Mouse (Mus musculus): ENCODE measurements at regions not wholly inside any gene's neighbourhood (a gene's known extent, or its start where the extent isn't known, plus 50 kb on each side); places are given as distances from the start of the nearest gene placed in this dataset.

GRCm38 (mm10) chr1:168823184-168823583 is 391.1 kb upstream of the Pbx1 start:
- no peaks in the 10 kb centered on the region for H3K9me3 ChIP-seq (replicated peaks; ENCODE audit: control insufficient read depth, low read length, poor library complexity, severe bottlenecking)
- H3K27me3 ChIP-seq (ENCODE audit: control insufficient read depth, insufficient read depth, low read depth, low read length): no peaks in the 10 kb centered on the region
- no peaks in the 10 kb centered on the region for H3K4me1 ChIP-seq (ENCODE audit: control insufficient read depth, insufficient read depth, low read length)
- no peak overlapping the region for H3K27ac ChIP-seq (ENCODE audit: low read length)
- H3K4me3 ChIP-seq (ENCODE audit: low read depth, low read length): no peak overlapping the region
- no peaks in the 10 kb centered on the region for H3K36me3 ChIP-seq (ENCODE audit: control insufficient read depth, insufficient read depth, low read length)
- no peak for ATAC-seq
- no peak overlapping the region for H3K4me2 ChIP-seq (ENCODE audit: low read length)
- H3K9ac ChIP-seq (ENCODE audit: low read depth, low read length): no peak overlapping the region
- 85% methylated on average over 3 of the region's 3 CpGs for WGBS

DNA sequence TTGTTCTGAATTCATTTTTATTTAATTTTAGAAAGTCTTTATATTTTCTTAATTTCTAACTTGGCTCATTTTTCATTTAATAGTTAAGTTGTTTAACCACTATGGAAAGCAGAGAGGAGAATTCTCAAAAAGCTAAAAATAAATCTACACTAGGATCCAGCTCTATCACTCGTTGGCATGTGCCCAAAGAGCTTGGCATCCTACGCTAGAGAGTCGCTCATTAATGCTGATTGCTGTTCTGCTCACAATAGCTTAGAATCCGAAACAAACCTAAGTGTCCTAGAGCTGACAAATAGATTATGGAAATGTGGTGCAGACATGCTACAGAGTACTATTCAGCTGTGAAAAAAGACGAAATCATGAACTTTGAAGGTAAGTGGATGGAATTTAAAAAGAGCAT is 386.3 kb upstream of the Pbx1 start:
- H3K36me3 ChIP-seq (ENCODE audit: control insufficient read depth, insufficient read depth, low read length): no peaks in the 10 kb centered on the region
- no peak overlapping the region for H3K4me3 ChIP-seq (ENCODE audit: low read depth, low read length)
- no peak overlapping the region for H3K4me2 ChIP-seq (ENCODE audit: low read length)
- H3K27ac ChIP-seq (ENCODE audit: low read length): no peak overlapping the region
- no peaks in the 10 kb centered on the region for H3K9me3 ChIP-seq (replicated peaks; ENCODE audit: control insufficient read depth, low read length, poor library complexity, severe bottlenecking)
- H3K27me3 ChIP-seq (ENCODE audit: control insufficient read depth, insufficient read depth, low read depth, low read length): no peaks in the 10 kb centered on the region
- no peak overlapping the region for H3K9ac ChIP-seq (ENCODE audit: low read depth, low read length)
- ATAC-seq: no peak
- WGBS: 60% methylated on average over 5 of the region's 5 CpGs
- no peaks in the 10 kb centered on the region for H3K4me1 ChIP-seq (ENCODE audit: control insufficient read depth, insufficient read depth, low read length)

DNA sequence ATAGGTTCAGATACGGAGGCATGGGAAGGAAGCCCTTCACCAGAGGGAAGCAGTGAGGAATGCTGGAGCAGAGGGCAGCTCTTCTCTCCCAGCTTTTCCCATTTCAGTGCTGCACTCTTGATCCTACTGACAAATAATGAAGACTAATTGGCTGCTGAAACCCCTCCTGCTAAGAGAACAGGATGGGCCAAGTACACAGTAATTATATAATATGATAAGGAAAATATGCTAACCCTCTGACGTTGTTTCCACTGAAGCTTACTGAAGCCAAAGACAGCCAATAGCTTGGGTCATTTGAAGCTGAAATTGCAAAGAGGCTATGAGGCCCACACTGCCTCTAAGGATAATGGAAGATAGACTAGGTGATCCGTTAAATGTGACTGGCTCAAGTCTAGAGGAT is 375.0 kb upstream of the Pbx1 start:
- Histone ChIP-seq H3K4me1 (ENCODE audit: control insufficient read depth, insufficient read depth, low read length) (no peaks in the 10 kb centered on the region), H3K4me2 (ENCODE audit: low read length) (no peak overlapping the region), H3K27me3 (ENCODE audit: control insufficient read depth, insufficient read depth, low read depth, low read length) (no peaks in the 10 kb centered on the region), H3K9me3 (replicated peaks; ENCODE audit: control insufficient read depth, low read length, poor library complexity, severe bottlenecking) (no peaks in the 10 kb centered on the region), H3K36me3 (ENCODE audit: control insufficient read depth, insufficient read depth, low read length) (no peaks in the 10 kb centered on the region), H3K9ac (ENCODE audit: low read depth, low read length) (no peak overlapping the region), H3K4me3 (ENCODE audit: low read depth, low read length) (no peak overlapping the region), H3K27ac (ENCODE audit: low read length) (no peak overlapping the region)
- WGBS: 60% methylated on average over 3 of the region's 3 CpGs
- ATAC-seq: no peak

DNA sequence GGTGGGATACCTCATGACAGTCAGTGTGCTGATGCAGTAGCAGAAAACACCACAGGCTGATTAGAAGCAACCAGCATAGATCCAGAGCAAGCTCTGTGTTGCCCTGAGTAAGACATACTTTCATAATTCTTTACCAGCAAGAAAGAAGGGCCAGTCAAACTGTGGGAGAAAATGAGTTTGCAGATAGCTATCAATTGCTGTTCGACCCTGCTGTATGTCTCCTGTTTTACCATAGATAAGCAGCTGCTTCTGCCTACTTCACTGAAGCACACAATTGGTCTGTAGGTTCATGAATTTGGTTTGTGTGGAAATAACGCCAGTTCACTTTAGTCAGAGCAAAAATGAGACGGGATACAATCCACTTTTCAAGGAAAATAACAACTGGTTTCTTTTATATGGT is 373.4 kb upstream of the Pbx1 start:
- 63% methylated on average over 3 of the region's 3 CpGs for WGBS

DNA sequence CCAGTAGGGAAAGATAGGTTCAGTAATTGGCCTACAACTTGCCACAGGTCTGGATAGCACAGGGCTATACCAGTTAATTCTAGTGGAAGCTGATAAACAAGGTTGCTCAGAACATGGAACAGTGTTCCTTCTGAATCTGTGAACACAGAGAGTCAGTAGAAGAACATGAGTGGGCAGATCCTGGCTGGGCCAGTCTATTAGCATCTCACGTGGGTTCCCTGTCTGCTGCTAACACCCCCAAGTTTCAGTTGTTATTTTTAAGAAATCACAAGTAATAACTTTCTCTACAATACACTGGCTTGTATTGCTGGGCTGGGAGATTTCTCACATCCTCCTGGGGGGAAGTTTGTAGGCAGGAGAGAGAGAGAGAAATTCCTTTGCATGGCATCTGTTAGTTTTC is 369.0 kb upstream of the Pbx1 start:
- no peak for ATAC-seq
- no peak overlapping the region for H3K4me3 ChIP-seq (ENCODE audit: low read depth, low read length)
- no peak overlapping the region for H3K9ac ChIP-seq (ENCODE audit: low read depth, low read length)
- no peaks in the 10 kb centered on the region for H3K9me3 ChIP-seq (replicated peaks; ENCODE audit: control insufficient read depth, low read length, poor library complexity, severe bottlenecking)
- no peak overlapping the region for H3K27ac ChIP-seq (ENCODE audit: low read length)
- no peak overlapping the region for H3K4me2 ChIP-seq (ENCODE audit: low read length)
- H3K27me3 ChIP-seq (ENCODE audit: control insufficient read depth, insufficient read depth, low read depth, low read length): no peaks in the 10 kb centered on the region
- whole genome bisulfite sequencing: 73% methylated on average over 1 of the region's 1 CpGs
- H3K4me1 ChIP-seq (ENCODE audit: control insufficient read depth, insufficient read depth, low read length): no peaks in the 10 kb centered on the region
- no peaks in the 10 kb centered on the region for H3K36me3 ChIP-seq (ENCODE audit: control insufficient read depth, insufficient read depth, low read length)

More for the DNA sequence above, 373.4 kb upstream of the Pbx1 start:
- H3K36me3 ChIP-seq (ENCODE audit: control insufficient read depth, insufficient read depth, low read length): no peaks in the 10 kb centered on the region
- H3K4me1 ChIP-seq (ENCODE audit: control insufficient read depth, insufficient read depth, low read length): no peaks in the 10 kb centered on the region
- no peak for ATAC-seq
- no peaks in the 10 kb centered on the region for H3K27me3 ChIP-seq (ENCODE audit: control insufficient read depth, insufficient read depth, low read depth, low read length)
- no peak overlapping the region for H3K4me2 ChIP-seq (ENCODE audit: low read length)
- no peak overlapping the region for H3K4me3 ChIP-seq (ENCODE audit: low read depth, low read length)
- H3K9ac ChIP-seq (ENCODE audit: low read depth, low read length): no peak overlapping the region
- no peak overlapping the region for H3K27ac ChIP-seq (ENCODE audit: low read length)
- H3K9me3 ChIP-seq (replicated peaks; ENCODE audit: control insufficient read depth, low read length, poor library complexity, severe bottlenecking): no peaks in the 10 kb centered on the region

GRCm38 (mm10) chr1:168786731-168787130 is 354.7 kb upstream of the Pbx1 start:
- 44% methylated on average over 3 of the region's 3 CpGs for WGBS
- no peak overlapping the region for H3K9ac ChIP-seq (ENCODE audit: low read depth, low read length)
- no peak overlapping the region for H3K4me3 ChIP-seq (ENCODE audit: low read depth, low read length)
- no peaks in the 10 kb centered on the region for H3K9me3 ChIP-seq (replicated peaks; ENCODE audit: control insufficient read depth, low read length, poor library complexity, severe bottlenecking)
- no peaks in the 10 kb centered on the region for H3K36me3 ChIP-seq (ENCODE audit: control insufficient read depth, insufficient read depth, low read length)
- no peaks in the 10 kb centered on the region for H3K4me1 ChIP-seq (ENCODE audit: control insufficient read depth, insufficient read depth, low read length)
- no peaks in the 10 kb centered on the region for H3K27me3 ChIP-seq (ENCODE audit: control insufficient read depth, insufficient read depth, low read depth, low read length)
- no peak overlapping the region for H3K4me2 ChIP-seq (ENCODE audit: low read length)
- ATAC-seq: no peak
- no peak overlapping the region for H3K27ac ChIP-seq (ENCODE audit: low read length)

DNA sequence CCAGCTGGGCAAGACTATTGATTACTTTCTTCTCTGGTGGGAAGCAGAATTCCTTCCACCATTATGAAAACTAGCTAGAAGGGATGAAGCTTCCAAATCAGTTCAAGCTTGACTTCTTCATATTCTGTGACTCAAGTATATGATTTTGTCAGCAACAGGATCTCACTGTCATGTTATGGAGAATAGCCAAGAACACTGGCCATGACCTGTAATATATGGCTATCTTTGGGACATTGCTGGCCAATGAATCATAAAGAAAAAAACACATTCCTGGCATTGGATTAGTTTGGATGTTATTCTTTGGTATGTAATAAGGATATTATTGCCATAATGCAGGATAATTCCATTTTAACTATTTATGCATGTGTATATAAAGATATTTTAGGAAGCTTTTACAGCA is 351.8 kb upstream of the Pbx1 start:
- Histone ChIP-seq H3K9me3 (replicated peaks; ENCODE audit: control insufficient read depth, low read length, poor library complexity, severe bottlenecking) (no peaks in the 10 kb centered on the region), H3K9ac (ENCODE audit: low read depth, low read length) (no peak overlapping the region), H3K4me3 (ENCODE audit: low read depth, low read length) (no peak overlapping the region), H3K27ac (ENCODE audit: low read length) (no peak overlapping the region), H3K36me3 (ENCODE audit: control insufficient read depth, insufficient read depth, low read length) (no peaks in the 10 kb centered on the region), H3K27me3 (ENCODE audit: control insufficient read depth, insufficient read depth, low read depth, low read length) (no peaks in the 10 kb centered on the region), H3K4me1 (ENCODE audit: control insufficient read depth, insufficient read depth, low read length) (no peaks in the 10 kb centered on the region), H3K4me2 (ENCODE audit: low read length) (no peak overlapping the region)
- no peak for ATAC-seq

DNA sequence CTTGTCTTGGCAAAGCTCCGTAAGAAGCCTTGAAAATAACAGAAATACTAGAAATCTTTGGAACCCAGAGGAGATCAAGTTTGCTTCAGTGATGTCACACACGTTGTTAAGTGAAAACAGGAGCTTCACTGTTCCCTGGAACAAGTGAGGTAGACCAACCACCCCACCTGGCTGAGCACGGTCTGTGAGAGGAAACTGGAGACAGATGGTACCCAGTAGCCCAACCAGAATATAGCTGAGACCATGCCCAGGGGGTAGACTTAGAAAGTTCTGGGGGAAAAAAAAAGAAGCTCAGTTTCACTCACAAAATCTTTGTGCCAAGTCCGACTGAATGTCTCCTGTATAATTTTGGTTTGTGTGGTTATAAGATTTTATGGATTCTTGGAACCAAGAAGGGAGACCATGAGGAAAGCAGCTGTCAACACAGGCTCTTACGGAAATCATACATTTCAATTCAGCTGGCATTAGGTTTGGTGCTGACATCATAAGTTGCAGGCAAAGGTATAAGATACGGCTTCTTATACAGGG is 332.4 kb upstream of the Pbx1 start:
- Histone ChIP-seq H3K27me3 (ENCODE audit: control insufficient read depth, insufficient read depth, low read depth, low read length) (no peaks in the 10 kb centered on the region), H3K4me1 (ENCODE audit: control insufficient read depth, insufficient read depth, low read length) (no peaks in the 10 kb centered on the region), H3K9ac (ENCODE audit: low read depth, low read length) (no peak overlapping the region), H3K36me3 (ENCODE audit: control insufficient read depth, insufficient read depth, low read length) (no peaks in the 10 kb centered on the region), H3K27ac (ENCODE audit: low read length) (no peak overlapping the region), H3K9me3 (replicated peaks; ENCODE audit: control insufficient read depth, low read length, poor library complexity, severe bottlenecking) (no peaks in the 10 kb centered on the region), H3K4me2 (ENCODE audit: low read length) (no peak overlapping the region), H3K4me3 (ENCODE audit: low read depth, low read length) (no peak overlapping the region)
- ATAC-seq: no peak
- WGBS: 88% methylated on average over 6 of the region's 6 CpGs

DNA sequence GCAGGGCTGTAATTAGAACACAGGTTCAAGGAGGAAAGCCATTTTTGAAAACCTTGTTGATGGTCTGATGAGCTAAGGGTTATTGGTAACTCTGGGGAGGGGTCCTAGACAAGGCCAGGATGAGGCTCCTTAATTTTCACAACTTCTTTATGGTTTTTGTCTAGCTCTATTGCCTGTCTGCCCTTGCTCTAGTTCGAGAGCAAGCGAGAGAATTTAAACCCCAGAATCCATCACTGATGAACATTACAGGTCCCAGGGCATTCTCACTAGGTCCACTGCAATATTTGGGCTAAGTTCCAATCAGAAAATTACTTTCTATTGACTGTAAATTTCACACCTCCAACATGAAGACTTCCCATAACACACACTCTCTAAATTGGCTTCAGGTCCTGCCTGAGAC is 329.0 kb upstream of the Pbx1 start:
- Histone ChIP-seq H3K27me3 (ENCODE audit: control insufficient read depth, insufficient read depth, low read depth, low read length) (no peaks in the 10 kb centered on the region), H3K27ac (ENCODE audit: low read length) (no peak overlapping the region), H3K4me2 (ENCODE audit: low read length) (no peak overlapping the region), H3K9me3 (replicated peaks; ENCODE audit: control insufficient read depth, low read length, poor library complexity, severe bottlenecking) (no peaks in the 10 kb centered on the region), H3K9ac (ENCODE audit: low read depth, low read length) (no peak overlapping the region), H3K36me3 (ENCODE audit: control insufficient read depth, insufficient read depth, low read length) (no peaks in the 10 kb centered on the region), H3K4me3 (ENCODE audit: low read depth, low read length) (no peak overlapping the region), H3K4me1 (ENCODE audit: control insufficient read depth, insufficient read depth, low read length) (no peaks in the 10 kb centered on the region)
- ATAC-seq: no peak
- WGBS: 96% methylated on average over 2 of the region's 2 CpGs

GRCm38 (mm10) chr1:168760239-168760638 is 328.2 kb upstream of the Pbx1 start:
- Histone ChIP-seq H3K4me3 (ENCODE audit: low read depth, low read length) (no peak overlapping the region), H3K9ac (ENCODE audit: low read depth, low read length) (no peak overlapping the region), H3K36me3 (ENCODE audit: control insufficient read depth, insufficient read depth, low read length) (no peaks in the 10 kb centered on the region), H3K27ac (ENCODE audit: low read length) (no peak overlapping the region), H3K27me3 (ENCODE audit: control insufficient read depth, insufficient read depth, low read depth, low read length) (no peaks in the 10 kb centered on the region), H3K4me2 (ENCODE audit: low read length) (no peak overlapping the region), H3K4me1 (ENCODE audit: control insufficient read depth, insufficient read depth, low read length) (no peaks in the 10 kb centered on the region), H3K9me3 (replicated peaks; ENCODE audit: control insufficient read depth, low read length, poor library complexity, severe bottlenecking) (no peaks in the 10 kb centered on the region)
- ATAC-seq: no peak
- WGBS: 14% methylated on average over 1 of the region's 1 CpGs

Data from midbrain, embryonic 16.5 days (tissue).